Mouse (Mus musculus): Measurements from ENCODE around the gene Spint5. TPM values are rescaled to one million over a fixed set of nuclear protein-coding genes. Genes with fewer than 3 reads are reported as not detected.

Gene Spint5
- total and polyA plus RNA-seq, 3 experiments = 1.4 TPM; not detected in 2

DNA sequence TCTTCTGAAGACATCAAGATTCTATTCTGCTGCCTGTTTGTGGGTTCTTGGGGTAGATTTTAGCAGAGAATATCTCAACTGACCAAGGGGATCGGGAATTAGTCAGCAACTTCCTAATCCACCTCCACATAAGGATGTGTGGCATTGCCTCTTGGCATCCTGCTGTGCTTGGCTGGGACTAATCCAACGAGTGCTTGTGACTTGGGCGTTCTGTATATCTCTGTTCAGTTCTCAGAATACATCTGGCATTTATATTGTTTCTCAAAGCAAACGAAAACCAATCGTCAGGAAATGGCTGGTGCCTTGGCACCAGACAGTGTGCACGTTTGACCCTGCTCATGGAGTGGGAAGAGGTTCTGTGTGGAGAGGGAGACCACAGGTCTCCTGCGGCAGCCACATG, 24.8 kb downstream of the Spint5 start:
- no peaks in the 10 kb centered on the region for H3K9me3 ChIP-seq (replicated peaks; ENCODE audit: low read length)
- no peak overlapping the region for H3K4me2 ChIP-seq (ENCODE audit: insufficient read depth, low read depth, poor library complexity, severe bottlenecking)
- no peaks in the 10 kb centered on the region for H3K79me2 ChIP-seq (replicated peaks; ENCODE audit: control insufficient read depth, extremely low read depth, insufficient read depth, poor library complexity, severe bottlenecking)
- dilution Hi-C loops (cut with MboI; ENCODE audit: extremely low pct_ligation_motif_present, extremely low pct_unique_long_range_greater_than_20kb, low sequenced_read_pairs) (no loop called here), in situ Hi-C loops (cut with MboI; ENCODE audit: low pct_ligation_motif_present, low pct_unique_long_range_greater_than_20kb, low sequenced_read_pairs) (loop anchor here (25.0 kb wide), 1 partner anchor 328 kb away; the partner anchor contains the start of genes Matn4 and Rbpjl)
- no peak for DNase-seq (ENCODE audit: extremely low read depth)
- no peak for TF ChIP-seq RCOR1 (conservative IDR thresholded peaks at IDR 0.05; ENCODE audit: low read depth, low read length)
- TF ChIP-seq ZMIZ1 (IDR thresholded peaks at IDR 0.05; ENCODE audit: low read depth, low read length) = no peak
- TF ChIP-seq CHD2 (IDR thresholded peaks at IDR 0.05; ENCODE audit: low read length) = no peak
- no peak for TF ChIP-seq POLR2A (IDR thresholded peaks at IDR 0.05; ENCODE audit: low read depth, low read length)
- no peak for TF ChIP-seq MAX (IDR thresholded peaks at IDR 0.05; ENCODE audit: low read length)
- no peak for TF ChIP-seq UBTF (IDR thresholded peaks at IDR 0.05; ENCODE audit: low read depth, low read length)
- no peak for TF ChIP-seq CHD1 (IDR thresholded peaks at IDR 0.05; ENCODE audit: low read depth, low read length)
- TF ChIP-seq SMC3 (IDR thresholded peaks at IDR 0.05; ENCODE audit: low read depth, low read length) = no peak
- TF ChIP-seq HCFC1 (IDR thresholded peaks at IDR 0.05; ENCODE audit: low read depth, low read length) = no peak
- TF ChIP-seq MAFK (IDR thresholded peaks at IDR 0.05; ENCODE audit: insufficient replicate concordance, low read length) = no peak
- no peak for TF ChIP-seq NELFE (IDR thresholded peaks at IDR 0.05; ENCODE audit: low read depth, low read length)
- TF ChIP-seq NRF1 (IDR thresholded peaks at IDR 0.05; ENCODE audit: low read depth, low read length) = no peak
- no peak for TF ChIP-seq USF2 (conservative IDR thresholded peaks at IDR 0.05; ENCODE audit: low read depth, low read length)
- no peak for TF ChIP-seq MYC (IDR thresholded peaks at IDR 0.05; ENCODE audit: low read depth, low read length)
- no peak for TF ChIP-seq SIN3A (IDR thresholded peaks at IDR 0.05; ENCODE audit: low read length)
- H3K4me1 ChIP-seq (ENCODE audit: control insufficient read depth in 1 of 2, insufficient read depth in 2 of 2) = peaks cover under 1 to 1% of the 10 kb centered on the region in 2 experiments; a peak in 2 of 4 replicates
- H3K9ac ChIP-seq (ENCODE audit: insufficient read depth, low read depth) = no peak overlapping the region
- peaks cover 91% of the 10 kb centered on the region for H3K27me3 ChIP-seq (replicated peaks)
- no peaks in the 10 kb centered on the region for H3K36me3 ChIP-seq (replicated peaks in 1 of 2; ENCODE audit: control insufficient read depth in 1 of 2, insufficient read depth in 1 of 2, low read length in 1 of 2)
- H3K4me3 ChIP-seq (replicated peaks in 1 of 3; ENCODE audit: low read depth in 2 of 3, low read length in 2 of 3, poor library complexity in 1 of 3) = no peak overlapping the region
- H3K27ac ChIP-seq (ENCODE audit: insufficient read depth, low read depth) = no peak overlapping the region

DNA sequence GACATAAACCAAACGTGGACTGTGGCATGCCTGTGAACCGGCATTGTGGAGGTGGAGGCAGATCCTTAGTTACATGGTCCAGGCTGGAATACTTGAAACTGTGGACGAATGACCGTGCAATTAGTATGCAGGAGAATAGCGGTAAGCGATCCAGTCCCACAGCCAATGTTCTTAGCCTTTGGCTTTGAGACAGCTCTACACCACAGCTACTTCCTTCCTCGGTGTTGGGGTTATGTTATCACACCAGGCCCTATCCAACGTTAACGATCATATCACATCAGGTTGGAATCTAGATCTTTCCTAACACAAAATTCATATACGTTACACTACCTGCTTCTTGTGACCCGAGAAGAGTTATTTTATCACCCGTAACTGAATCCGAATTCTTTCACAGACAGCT, 29.9 kb downstream of the Spint5 start:
- peak overlapping the region; percentile 73 for H3K4me2 ChIP-seq (ENCODE audit: insufficient read depth, low read depth, poor library complexity, severe bottlenecking)
- in situ Hi-C loops (cut with MboI; ENCODE audit: low pct_ligation_motif_present, low pct_unique_long_range_greater_than_20kb, low sequenced_read_pairs) = loop anchor here (25.0 kb wide), 1 partner anchor 333 kb away; the partner anchor contains the start of genes Matn4 and Rbpjl
- no peak overlapping the region for H3K27ac ChIP-seq (ENCODE audit: insufficient read depth, low read depth)
- peak overlapping the region; percentile 66 to 96 (median 96) for H3K4me3 ChIP-seq (replicated peaks in 1 of 3; ENCODE audit: low read depth in 2 of 3, low read length in 2 of 3, poor library complexity in 1 of 3)
- H3K36me3 ChIP-seq (replicated peaks in 1 of 2; ENCODE audit: control insufficient read depth in 1 of 2, insufficient read depth in 1 of 2, low read length in 1 of 2) = peaks cover 12 to 27% of the 10 kb centered on the region in 2 experiments
- peaks cover 6 to 19% of the 10 kb centered on the region in 2 experiments; a peak in 3 of 4 replicates for H3K4me1 ChIP-seq (ENCODE audit: control insufficient read depth in 1 of 2, insufficient read depth in 2 of 2)
- peak overlapping the region; percentile 24; the same call in 1 of the 2 replicates for H3K9ac ChIP-seq (ENCODE audit: insufficient read depth, low read depth)
- H3K27me3 ChIP-seq (replicated peaks) = peaks cover 52% of the 10 kb centered on the region
- dilution Hi-C loops (cut with MboI; ENCODE audit: extremely low pct_ligation_motif_present, extremely low pct_unique_long_range_greater_than_20kb, low sequenced_read_pairs) = no loop called here
- H3K79me2 ChIP-seq (replicated peaks; ENCODE audit: control insufficient read depth, extremely low read depth, insufficient read depth, poor library complexity, severe bottlenecking) = peaks cover 7% of the 10 kb centered on the region
- TF ChIP-seq IRF4 (IDR thresholded peaks at IDR 0.05; ENCODE audit: low read depth, low read length) (no peak), SMC3 (IDR thresholded peaks at IDR 0.05; ENCODE audit: low read depth, low read length) (no peak), NELFE (IDR thresholded peaks at IDR 0.05; ENCODE audit: low read depth, low read length) (no peak), RCOR1 (conservative IDR thresholded peaks at IDR 0.05; ENCODE audit: low read depth, low read length) (no peak), ZNF384 (IDR thresholded peaks at IDR 0.05; ENCODE audit: low read depth, low read length) (no peak), ZC3H11A (IDR thresholded peaks at IDR 0.05; ENCODE audit: low read depth, low read length) (no peak), ELF1 (IDR thresholded peaks at IDR 0.05; ENCODE audit: low read depth, low read length) (no peak), POLR2AphosphoS2 (IDR thresholded peaks at IDR 0.05; ENCODE audit: low read depth, low read length) (no peak), MXI1 (IDR thresholded peaks at IDR 0.05; ENCODE audit: low read depth, low read length) (no peak), BHLHE40 (IDR thresholded peaks at IDR 0.05; ENCODE audit: low read depth, low read length) (no peak), JUN (IDR thresholded peaks at IDR 0.05; ENCODE audit: insufficient read depth, low read depth, low read length) (no peak), GABPA (IDR thresholded peaks at IDR 0.05; ENCODE audit: insufficient replicate concordance, low read depth, low read length) (no peak), ZMIZ1 (IDR thresholded peaks at IDR 0.05; ENCODE audit: low read depth, low read length) (no peak), USF1 (IDR thresholded peaks at IDR 0.05; ENCODE audit: low read depth, low read length) (no peak), MAFK (IDR thresholded peaks at IDR 0.05; ENCODE audit: insufficient replicate concordance, low read length) (no peak), TBP (conservative IDR thresholded peaks at IDR 0.05; ENCODE audit: low read depth, low read length) (no peak), HCFC1 (IDR thresholded peaks at IDR 0.05; ENCODE audit: low read depth, low read length) (no peak), CTCF (conservative IDR thresholded peaks at IDR 0.05 in 1 of 2, IDR thresholded peaks at IDR 0.05 in 1 of 2; ENCODE audit: low read depth in 2 of 2, low read length in 2 of 2) (no peak), EP300 (IDR thresholded peaks at IDR 0.05; ENCODE audit: low read length) (no peak), MYC (IDR thresholded peaks at IDR 0.05; ENCODE audit: low read depth, low read length) (no peak)
- no peaks in the 10 kb centered on the region for H3K9me3 ChIP-seq (replicated peaks; ENCODE audit: low read length)
- no peak for DNase-seq (ENCODE audit: extremely low read depth)
